Mouse (Mus musculus) A20 (cell line): ENCODE measurements around the gene Gngt2.

Source experiments
- DNase-seq: peaks from one replicate; pipeline ENCODE4 v3.0.0-alpha.2; 2011; ENCODE audit warnings: low read depth, low spot score

Gene Gngt2

DNA sequence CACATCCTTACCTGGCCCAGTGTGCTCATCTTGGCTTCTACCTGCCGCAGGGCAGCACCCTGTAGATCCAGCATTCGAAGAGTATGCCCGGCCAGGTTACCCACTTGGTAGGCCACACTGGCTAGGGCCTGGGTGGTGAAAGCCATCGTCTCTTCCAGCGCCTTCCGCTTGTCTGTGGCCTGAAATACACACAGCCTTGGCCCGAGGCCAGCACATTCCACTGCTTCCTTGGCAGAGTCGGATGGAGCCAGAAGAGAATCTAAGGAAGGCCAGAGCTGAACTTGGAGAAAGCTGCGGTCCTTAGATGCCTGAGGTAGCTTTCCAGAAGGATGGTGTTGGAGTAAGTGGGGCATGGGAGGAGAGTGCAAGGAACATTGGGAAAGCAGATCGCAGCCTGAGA, at the start of gene Gngt2:
Gene Gngt2 (plus strand): TSS at position 158 of the 400 bp plus-strand sequence.
- DNase-seq: no peak

DNA sequence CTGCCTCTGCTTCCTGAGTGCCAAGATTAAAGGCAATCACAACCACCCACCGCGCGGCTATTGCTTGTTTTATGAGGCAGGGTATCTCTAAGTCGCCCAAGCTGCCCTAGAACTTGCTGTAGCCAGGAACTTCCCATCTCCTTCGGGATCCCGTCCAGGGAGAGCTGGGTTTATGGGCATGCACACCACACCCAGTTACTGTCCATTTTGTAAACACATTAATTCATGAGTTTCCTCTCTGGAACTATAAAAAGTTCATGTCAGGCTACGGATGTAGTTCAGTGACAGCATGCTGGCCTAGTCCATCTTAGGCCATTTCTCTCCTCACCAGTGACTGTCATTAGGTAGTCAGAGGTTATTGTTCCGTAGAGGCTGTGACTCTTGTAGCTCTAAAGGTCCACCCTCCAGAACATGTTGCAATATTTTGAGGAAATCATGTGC, 47.5 kb upstream of the Gngt2 start:
- DNase-seq: no peak

DNA sequence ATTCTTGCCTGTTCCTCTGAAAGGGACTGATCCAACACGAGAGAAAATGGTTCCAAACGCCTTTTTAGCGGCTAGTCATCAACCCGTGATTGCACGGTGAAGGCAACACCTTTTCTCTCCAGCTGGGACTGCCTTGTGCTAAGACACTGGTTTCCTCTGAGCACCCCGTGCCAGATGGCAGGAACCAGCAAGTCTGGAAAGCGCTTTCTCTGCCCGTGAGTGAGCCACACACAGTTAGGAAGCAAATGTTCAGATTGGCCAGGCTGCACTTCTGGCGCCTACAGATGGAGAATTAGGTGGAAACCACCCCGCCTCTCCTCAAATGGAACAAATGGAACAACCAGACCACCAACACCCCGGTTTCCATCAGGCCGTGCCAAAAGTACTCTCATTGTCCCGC, 45.2 kb upstream of the Gngt2 start:
- no peak for DNase-seq

DNA sequence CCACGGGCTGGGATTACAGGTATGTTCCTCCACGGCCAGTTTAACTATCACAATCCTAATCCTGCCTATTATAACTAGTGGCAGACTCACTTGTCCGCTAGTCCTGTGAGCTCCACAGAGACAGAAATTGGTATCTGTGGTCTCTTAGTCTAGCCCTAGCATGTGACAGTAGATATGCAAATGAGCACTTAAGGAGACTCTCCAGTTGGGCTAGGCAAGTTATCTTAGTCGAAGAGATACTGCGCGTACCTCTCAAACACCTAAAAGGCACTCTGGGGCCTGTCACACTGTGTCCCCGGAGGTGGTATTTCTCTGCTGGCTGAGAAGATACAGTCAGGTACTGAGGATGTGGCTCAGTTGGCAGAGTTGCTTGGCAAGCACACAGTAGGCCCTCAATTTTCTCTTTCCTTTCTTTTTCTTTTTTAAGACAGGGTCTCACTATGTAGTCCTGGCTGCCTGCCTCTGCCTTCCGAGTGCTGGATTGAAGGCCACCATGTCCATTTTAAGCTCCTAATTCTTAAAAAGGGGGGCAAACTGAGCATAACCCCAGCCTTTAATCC, 44.0 kb upstream of the Gngt2 start:
- DNase-seq: no peak

DNA sequence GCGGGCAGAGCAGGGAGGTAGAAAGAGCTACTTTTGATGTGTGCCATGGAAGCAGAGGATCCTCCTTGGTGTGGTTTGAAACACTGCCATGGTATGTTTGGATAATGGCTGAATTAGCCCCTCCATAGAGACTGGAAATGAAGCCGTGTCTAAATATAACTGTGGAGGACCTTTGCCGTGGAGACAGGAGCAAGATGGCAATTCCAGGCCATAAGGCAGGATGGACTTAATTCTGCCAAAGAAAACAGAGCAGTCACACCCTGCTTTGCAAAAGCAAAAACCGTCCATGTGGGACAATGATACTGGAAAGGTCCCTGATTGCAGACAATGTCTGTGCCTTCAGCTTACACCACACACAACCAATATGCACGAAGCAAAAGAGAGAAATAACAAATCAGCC, 42.8 kb upstream of the Gngt2 start:
- DNase-seq: no peak

DNA sequence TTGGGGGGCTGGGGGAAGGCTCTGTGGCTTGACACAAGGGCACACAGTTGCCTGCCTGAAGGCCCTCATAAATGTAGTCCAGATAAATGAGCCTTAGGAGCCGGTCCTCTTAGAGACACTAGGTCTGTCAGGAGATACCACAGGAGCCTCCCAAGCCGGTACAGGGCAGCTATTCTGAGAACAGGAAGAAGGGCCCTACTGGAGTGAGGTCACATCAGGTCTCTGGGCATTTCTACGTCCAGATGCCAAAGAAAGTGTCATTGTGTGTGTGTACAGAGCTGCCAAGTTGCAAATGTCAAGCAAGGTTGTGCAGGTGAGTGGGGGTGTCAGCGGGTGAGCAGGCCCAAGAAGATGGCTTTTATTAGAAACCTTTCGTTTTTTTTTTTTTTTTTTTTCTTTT, 41.4 kb upstream of the Gngt2 start:
- no peak for DNase-seq

DNA sequence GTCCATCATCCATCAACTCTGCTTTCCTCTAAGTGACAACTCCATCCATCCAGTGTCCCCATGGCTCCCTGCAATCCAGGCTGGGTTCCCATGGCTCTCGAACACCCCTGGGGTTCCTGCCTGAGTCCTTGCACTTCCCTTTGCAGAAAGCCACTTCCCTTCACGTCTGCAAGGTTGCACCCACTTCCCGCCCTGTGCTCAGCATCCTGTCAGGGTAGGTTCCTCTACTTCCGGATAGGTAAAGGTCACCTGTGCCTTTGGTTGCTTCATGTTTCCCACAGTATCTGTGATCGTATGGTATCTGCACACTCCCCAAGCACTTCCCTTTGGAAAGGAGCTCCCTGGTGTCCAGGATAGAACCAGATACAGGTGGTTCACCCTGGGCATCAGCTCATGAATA, 32.0 kb upstream of the Gngt2 start:
- DNase-seq: no peak

DNA sequence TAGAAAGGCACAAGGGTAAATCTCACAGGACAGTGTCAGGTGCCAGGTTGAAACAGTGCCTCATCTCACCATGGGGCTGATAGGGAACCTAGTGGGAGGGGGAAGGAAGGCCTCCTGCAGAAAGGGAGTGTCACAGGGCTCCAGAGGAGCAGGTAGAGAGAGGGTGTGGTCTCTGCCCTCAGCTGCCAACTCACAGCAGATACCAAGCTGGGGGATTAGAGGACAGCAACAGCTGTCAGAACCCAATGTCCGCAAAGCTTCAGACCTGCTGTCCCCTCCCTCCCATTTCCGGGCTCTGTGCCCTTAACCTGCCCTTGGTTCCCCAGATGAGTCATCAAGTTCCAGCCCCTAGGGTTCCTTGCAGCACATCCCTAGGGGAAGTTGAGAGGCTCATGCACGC, 31.5 kb upstream of the Gngt2 start:
- DNase-seq: no peak

DNA sequence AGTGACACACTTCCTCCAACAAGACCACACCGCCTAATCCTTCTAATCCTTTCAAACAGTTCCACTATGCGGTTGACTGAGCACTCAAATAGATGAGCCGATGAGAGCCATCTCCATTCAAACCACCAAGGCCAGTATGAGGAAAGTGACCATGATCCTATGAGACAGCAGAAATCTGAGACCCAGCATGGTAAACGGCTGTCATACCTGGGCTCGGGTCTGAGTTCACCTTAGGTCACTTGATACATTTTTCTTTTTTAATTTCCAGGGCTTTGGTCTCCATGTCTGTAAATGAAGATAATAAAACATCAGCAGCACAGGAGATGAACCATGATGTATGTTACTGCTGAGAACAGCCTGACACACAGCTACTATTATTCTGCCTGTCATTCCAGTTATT, 29.1 kb upstream of the Gngt2 start:
- DNase-seq: no peak

DNA sequence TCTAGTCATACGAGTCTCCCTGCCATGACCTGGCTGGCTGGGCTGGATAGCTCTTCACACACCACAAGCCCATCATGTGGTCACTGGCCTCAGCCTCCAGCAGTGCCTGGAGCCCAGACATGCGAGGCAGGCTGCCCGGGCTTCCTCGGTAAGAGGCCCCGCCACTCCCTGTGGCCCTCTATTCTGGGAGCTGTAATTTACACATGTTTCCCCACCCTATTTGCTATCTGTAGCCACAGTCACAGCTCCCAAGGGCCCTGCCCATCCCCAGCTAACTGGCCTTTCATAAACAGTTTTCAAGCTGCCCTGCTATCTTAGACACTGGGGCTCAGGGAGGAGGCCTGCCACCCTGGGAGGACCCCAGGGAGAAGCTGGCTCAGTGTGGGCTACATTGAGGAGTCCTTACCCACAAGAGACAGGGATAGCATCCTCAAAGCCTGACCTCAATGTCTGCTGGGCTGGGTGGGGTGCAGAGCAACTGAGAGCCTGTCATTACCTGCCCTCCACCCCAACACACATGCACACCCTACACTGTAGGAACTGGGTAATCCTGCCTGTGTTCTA, 28.5 kb upstream of the Gngt2 start:
- DNase-seq: no peak

DNA sequence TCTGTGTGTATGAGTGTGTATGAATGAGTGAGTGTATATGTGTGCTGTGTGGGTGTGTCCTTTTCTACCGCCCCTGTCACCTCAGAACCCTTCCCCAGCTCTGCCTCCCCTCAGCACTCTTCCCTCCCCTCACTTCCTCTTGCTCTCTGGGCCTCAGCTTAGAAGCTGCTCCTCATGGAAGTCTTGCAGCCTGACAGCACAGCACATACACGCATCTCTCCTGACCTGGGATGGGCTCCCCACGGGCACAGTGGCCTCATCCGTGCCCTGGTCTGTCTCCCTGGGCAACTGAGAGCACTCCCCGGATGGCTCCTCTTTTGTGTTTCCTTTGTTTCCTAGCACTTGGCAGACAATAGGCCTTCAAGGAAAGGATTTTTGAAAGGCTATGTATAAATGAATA, 27.4 kb upstream of the Gngt2 start:
- DNase-seq: no peak

DNA sequence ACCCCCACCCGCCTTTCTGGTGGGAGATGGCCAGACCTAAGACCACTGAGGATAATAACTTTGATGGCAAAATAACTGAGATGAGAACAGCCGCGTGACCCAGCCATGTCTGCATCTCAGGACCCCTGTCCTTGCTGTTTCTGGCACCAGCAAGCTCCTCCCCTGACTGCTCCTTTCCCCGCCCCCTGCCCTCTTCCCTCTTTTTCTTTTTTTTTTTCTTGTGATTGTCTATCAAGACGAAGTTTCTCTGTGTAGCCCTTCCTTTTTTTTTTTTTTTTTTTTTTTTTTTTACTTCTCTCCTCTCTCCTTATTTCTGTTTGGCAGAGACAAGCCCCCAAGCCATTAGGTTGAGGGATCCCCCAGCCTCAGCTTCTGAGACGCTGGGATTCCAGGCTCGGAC, 26.2 kb upstream of the Gngt2 start:
- DNase-seq: no peak

DNA sequence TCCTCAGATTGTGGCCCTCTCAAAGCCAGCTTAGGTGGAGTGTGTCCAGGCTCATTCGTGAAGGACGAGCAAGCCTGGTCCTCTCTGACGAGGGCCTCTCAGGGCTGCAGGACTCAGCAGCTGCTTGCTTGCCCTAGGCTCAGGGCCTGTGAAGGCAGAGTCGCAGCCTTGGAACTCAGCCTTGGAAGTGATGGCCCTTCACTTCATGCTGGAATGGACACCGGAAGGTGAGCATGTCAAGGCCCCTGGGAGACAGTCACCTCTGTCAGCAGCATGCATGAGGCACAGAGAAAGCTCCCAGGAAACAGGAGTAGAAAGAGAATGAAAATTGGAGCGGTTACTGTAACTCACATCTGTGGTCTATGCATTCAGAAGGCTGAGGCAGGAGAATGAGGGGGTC, 25.3 kb upstream of the Gngt2 start:
- DNase-seq: no peak

DNA sequence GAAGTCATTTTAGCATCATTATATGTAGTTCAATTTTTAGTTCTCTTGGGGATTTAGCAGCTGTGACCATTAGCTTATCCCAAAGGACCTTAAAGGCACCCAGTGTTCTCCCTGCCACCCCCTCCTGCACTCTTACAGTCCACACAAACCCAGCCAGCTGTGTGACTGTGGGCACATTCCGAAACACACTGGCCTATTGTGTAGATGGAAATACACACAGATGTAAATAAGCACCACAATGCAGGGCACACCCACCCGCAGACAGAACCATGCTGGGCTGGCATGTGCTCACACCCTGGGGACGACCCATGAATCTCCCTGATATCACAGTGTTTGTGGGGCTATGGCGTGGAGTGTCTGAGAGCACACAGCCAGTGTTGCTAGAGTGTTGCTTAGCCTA, 24.8 kb upstream of the Gngt2 start:
- no peak for DNase-seq

DNA sequence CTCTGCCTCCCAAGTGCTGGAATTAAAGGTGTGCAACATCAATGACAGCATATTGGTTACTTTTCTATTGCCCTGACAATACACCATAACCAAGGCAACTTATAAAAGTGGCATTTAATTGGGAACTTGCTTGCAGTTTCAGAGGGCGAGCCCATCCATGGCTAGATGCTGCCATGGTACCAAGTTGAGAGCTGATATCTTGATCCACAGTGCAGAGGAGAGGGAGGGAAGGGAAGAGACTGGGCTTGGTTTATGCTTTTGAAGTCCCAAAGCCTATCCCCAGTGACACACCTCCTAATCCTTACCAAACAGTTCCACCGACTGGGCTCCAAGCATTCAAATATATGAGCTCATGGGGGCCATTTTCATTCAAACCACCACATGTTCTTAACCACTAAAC, 22.9 kb upstream of the Gngt2 start:
- no peak for DNase-seq

DNA sequence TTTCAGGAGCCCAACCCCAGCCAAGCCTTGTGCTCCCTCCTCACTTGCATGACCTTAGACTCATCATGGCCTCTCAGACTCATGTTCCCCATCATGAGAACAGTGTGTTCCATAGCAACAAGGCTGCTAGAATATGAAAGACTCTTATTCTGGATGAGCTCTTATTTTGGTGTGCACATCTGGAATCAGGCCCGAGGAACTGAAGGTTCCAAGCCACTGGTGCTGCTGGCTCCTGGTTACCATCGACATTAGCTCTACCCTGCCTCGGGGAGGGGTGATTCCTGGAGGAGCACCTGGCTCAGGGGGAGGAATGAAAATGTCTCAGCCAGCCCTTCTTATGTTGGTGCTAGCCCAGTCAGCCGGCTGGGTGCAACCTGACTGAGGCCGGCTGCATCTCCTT, 22.2 kb upstream of the Gngt2 start:
- no peak for DNase-seq

DNA sequence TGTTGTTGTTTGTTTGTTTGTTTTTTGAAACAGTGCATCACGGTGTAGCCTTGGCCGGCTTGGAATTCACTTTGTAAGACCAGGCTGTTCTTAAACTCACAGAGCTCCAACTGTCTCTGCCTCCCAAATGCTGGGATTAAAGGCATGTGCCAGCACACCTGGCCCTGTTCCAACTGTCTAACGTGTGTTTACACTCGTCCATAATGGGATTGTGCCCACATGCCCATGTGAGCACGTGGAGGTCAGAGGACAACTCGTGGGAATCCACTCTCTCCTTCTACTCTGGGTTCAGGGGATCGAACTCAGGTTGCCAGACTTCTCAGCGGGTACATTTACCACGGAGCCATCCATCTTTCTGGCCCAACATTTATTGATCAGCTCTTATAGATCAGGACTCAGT, 21.6 kb upstream of the Gngt2 start:
- DNase-seq: no peak

DNA sequence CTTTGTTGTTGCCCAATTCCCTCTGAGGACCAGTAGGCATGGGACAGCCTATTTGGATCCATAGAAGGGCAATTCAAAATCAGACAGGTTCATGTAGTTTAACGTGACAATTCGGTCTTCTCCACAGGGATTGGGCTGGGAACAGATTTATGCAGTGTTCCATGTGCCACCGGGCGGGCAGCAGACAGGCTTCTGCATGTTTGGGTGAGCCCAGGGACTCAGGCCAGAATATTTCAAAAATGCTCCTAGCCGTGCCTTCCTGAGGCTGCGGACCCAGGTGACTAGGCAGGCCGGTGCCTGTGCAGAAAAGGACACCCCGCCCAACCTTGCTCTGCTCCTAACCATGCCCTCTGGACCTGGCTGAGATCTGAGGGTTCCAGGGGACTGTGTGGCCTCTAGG, 17.9 kb upstream of the Gngt2 start:
- no peak for DNase-seq

DNA sequence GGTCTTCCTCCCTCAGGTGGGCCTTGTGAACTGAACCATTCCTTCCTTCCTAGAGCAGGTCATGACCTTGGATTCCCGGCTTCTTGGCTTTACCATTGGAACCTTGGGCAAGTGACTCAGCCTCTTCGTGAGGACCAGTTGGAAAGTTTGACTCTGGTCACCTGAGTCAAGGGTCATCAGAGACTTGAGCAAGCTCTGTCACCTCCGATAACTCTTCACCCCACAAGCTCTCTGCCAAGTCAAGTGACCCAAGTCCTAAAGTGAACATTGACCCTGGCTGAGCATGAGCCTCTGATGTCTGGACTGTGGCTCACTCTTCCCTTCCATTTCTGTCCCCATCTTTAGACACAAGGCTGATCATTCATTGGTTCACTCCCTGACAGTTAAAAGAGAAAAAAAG, 15.5 kb upstream of the Gngt2 start:
- DNase-seq: no peak

DNA sequence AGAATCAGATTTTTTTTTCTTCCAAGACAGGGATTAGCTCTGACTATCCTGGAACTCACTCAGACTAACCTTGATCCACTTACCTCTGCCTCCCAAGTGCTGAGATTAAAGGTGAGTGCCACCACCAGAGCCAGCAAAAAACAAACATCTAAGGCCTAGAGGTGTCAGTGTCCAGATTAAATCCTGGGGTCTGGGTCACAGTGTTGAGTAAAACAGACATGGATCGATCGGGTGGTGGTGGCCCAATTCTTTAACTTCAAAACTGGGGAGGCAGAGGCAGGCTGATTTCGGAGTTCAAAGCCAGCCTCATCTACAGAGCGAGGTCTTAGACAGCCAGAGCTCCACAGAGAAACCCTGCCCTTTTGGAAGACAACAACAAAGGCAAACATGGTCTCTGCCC, 14.6 kb upstream of the Gngt2 start:
- DNase-seq: no peak

DNA sequence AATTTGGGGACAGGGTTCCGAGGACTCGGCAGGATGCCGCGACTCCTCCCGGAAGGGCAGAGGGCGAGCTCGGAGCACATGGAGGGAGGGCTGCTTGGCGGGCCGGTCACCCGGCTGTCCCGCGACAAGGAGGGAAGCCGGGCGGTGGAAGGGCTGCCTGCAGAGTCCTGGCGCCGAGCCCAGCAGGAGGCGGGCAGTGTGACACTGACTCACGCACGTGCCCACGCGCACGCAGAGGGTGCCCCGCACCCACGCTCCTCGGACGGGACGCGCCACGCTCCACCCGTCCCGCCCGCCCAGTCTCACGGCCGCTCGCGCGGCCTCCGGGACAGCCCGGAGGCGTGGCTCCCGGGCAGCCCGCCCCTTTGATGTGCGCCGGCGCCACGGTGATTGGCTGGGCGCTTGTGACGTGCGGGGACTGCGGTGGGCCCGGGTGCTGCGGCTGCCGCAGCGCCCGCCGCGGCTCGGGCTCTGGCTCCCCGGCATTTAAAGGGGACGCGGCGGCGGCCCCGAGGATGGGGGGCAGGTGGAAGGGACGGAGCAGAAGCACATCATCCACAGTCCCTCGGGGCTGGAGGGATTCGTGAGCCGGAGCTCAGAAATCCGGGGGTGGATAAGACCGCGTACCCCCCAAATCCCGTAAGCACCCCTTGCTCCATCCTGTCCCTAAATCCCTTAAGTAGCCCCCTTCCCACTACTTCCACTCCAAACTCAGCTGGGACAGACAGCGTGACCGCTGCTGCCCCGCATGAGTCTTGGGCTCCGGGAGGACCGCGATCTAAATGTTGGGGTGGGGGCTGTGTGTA, 12.7 kb upstream of the Gngt2 start, which contains the start of gene Phospho1:
Gene Phospho1 (plus strand): TSS at position 429 of the 806 bp plus-strand sequence.
- peak; percentile 93 for DNase-seq

DNA sequence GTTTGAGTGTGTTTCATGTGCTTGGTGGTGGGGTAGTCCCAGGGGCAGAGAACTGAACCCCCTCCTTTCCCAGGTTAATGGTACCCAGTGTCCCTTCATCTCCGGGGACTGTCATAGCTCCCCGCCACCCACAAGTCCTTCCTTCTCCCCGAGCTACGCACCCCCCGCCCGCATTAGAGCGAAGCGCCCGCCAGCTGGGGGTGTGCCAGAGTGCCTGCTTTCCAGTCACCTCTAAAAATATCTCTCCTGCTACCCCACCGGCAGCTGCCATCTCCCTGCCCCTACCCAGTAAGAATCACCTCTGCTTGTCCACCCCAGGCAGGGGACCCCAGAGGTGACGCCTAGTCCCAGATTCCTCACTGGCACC, 12.2 kb upstream of the Gngt2 start:
- peak; percentile 37 for DNase-seq

DNA sequence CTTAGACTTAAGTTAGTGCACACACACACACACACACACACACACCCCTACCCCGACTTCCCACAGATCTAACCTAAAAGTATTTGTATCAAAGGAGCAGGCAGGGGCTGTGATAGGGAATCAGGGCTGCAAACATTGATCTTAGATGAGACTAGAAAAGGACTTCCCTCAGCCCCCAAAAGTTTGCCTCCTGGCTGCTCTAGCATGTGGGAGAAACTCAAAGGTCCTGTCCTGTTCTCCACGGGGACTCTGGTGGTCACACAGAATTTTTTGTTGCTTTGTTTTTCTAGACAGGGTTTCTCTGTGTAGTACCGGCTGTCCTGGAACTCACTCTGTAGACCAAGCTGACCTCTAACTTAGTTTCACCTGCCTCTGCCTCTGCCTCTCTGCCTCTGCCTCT, 11.4 kb upstream of the Gngt2 start:
- DNase-seq: peak; percentile 19
